Mouse (Mus musculus): ENCODE data around the gene Rubcnl. TPM values are rescaled to one million over a fixed set of nuclear protein-coding genes. Genes with fewer than 3 reads are reported as not detected.

The Rubcnl gene
- 1 to 10 TPM in 1 of 2 experiments, under 1 TPM in 1; 0.12 to 1.3 TPM for polyA plus RNA-seq (2017; shearing (Covaris generic))

DNA sequence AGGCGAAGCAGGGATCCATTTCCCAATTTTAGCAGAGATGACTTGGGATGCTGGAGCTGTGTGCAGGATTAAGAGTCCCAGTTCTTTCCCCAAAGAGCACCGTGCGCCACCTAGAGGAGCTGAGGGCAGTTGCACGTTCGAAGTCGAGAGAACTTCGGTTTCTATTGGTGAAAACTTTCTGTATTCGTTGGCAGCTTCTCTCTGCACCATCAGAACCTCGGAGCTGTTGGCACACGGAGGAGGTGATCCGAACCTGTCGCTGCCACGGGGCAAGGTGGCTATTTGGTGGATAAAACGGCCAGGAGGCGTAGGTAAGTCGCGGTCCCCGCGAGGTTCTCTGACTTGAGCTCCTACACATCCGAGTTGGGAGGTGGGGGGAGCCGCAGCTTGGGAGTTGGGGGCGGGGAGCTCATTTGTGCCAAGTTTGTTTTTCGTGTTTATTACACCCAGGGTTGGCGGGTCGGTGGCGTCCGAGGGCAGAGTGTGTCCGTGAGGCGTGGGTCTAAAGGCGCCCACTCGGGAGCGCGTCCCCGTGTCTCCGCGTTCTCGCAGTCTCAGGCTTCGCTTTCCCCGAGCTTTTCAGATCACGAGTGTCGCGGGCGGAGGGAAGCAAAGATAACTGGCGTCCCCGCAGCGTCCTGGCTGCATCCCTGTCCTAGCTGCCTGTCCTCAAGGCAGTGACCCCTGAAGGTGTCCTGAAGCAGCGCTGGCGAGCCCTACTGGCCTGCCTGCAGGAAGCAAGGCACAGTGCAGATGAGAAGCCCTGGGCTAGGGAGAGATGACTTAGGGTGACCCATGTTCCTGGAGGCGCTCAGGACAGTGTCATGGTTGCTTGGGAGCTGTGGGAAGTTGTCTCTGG lies at the start of gene Rubcnl:
Gene Rubcnl (plus strand): TSS at position 172 of the 859 bp plus-strand sequence.
- peak; percentile 70 for ATAC-seq

- ATAC-seq, result no peak
Measured at GRCm38 (mm10) chr14:74972216-74972615, 43.6 kb upstream of the Rubcnl start.

DNA sequence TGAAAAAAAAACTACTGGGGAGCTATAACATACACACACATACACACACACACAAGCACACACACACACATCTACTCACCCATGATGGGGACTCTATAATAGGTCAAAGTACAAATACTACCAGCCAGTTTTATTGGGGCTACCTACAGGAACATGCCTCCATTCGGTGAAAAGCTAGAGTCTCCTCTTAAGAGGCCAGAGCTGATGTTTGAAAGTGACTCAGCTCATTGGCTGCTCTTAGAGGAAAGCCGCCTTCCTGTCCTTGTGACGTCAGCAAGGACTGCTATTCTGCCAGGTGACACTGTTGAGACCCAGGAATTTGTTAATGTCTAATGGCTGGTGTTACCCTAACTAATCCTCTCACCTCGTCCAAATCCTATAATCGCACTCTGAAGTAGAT lies 43.1 kb upstream of the Rubcnl start:
- no peak for ATAC-seq

GRCm38 (mm10) chr14:74974136-74974651 lies 41.6 kb upstream of the Rubcnl start:
- ATAC-seq, result peak; percentile 28

GRCm38 (mm10) chr14:74976972-74977371 lies 38.9 kb upstream of the Rubcnl start:
- no peak for ATAC-seq

- ATAC-seq, result no peak
Measured at GRCm38 (mm10) chr14:74981016-74981415, 34.8 kb upstream of the Rubcnl start.

GRCm38 (mm10) chr14:74983079-74983478 lies 32.7 kb upstream of the Rubcnl start:
- ATAC-seq, result no peak

GRCm38 (mm10) chr14:74984817-74985391 lies 30.9 kb upstream of the Rubcnl start:
- ATAC-seq, result peak; percentile 94

- ATAC-seq, result no peak
Measured at GRCm38 (mm10) chr14:74985658-74986057, 30.2 kb upstream of the Rubcnl start.

DNA sequence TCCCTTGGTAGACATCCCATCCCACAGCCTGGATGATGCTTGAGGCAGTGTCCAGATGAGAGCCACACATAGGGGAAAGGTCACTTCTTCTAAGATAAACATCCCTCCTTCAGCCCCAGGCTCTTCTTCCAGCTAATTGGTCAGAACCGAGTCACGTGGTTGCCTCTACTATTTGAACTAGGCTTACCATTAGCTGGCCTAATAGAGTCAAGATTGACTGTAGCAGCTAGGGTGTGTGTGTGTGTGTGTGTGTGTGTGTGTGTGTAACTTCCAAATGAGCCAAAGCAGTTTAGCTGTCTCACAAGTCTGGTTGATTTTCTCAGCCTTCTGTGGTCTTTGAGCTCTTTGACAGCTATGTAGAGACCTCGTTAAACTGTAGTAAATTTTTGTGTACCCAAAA lies 29.3 kb upstream of the Rubcnl start:
- no peak for ATAC-seq

DNA sequence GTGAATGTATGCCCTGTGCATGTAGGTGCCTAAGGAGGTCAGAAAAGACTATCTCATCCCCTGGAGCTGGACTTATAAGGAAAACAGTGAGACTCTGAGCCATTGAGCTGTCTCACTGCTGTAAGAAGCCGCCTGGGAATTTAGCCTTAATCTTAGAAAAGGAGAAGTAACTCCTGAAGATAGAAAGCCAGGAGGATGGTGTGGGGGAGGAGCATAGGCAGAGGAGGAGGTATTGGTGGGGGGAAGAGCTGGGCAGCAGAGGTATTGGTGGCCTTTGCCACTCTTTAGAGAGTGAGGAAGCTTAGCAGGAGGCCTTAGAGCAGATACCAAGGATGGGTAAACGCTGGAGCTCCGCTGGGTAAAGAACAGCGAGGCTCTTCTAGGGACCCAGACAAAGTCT lies 26.5 kb upstream of the Rubcnl start:
- ATAC-seq, result no peak

GRCm38 (mm10) chr14:74989909-74990308 lies 25.9 kb upstream of the Rubcnl start:
- ATAC-seq, result no peak

- peak; percentile 76 for ATAC-seq
Measured at GRCm38 (mm10) chr14:74990504-74990903, 25.3 kb upstream of the Rubcnl start.

DNA sequence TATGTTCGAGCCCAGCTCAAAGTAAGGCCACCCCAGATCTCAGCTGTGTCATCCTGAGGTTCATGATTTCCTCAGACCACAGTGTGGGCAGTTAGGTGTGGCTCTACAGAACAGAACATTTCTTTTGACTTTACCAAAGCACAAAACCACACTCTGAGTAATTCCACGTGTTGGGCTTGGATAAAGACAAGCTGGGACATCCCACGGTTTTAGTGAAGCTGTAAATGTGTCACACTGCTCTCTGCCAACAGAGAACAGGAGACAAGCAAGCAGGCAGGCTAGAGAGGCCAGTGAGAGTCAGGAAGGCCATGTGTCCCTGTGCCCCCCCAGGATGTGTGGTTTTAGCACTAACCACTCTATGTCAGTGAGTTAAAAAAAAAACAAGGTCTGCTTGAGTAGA lies 19.3 kb upstream of the Rubcnl start:
- no peak for ATAC-seq

DNA sequence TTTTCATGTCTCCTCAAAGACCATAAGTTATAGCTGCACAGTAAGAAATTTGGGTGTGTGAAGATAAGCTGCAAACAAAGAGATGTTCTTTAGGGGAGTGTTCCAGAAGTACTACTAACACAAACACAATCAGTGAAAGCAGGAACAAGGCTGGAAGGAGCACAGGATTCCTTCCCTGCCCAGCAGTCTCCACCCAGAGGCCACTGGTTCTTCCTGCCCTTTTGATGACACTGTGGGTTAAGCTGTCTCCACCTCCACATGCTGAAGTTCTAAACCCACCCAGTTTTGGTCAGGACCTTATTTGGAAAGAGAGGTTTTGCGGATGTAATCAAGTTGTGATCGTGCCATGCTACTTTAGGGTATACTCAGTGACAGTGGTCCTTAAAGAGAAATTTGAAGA lies 18.8 kb upstream of the Rubcnl start:
- no peak for ATAC-seq

- no peak for ATAC-seq
Measured at GRCm38 (mm10) chr14:75001364-75001763, 14.5 kb upstream of the Rubcnl start.

DNA sequence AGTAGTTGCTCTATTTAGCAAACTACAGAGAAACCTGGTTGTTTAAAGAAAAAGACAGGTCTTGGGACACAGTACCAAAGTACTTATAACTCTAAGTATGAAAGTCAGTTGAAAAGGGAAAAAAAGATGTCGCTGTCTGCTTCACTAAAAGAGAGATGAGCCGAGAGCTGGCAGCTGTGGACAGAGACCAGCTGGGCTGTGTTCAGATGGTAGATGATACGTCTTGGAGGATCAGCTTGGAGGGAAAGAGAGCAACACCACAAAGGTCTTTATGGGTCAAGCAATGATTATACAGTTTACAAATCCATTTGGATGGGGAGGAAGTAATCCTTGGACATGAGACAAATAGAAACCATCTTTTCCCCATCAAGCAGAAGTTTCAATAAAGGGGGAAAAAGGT lies 12.5 kb upstream of the Rubcnl start:
- ATAC-seq, result no peak

- no peak for ATAC-seq
Measured at GRCm38 (mm10) chr14:75005478-75006199, 10.2 kb upstream of the Rubcnl start.

DNA sequence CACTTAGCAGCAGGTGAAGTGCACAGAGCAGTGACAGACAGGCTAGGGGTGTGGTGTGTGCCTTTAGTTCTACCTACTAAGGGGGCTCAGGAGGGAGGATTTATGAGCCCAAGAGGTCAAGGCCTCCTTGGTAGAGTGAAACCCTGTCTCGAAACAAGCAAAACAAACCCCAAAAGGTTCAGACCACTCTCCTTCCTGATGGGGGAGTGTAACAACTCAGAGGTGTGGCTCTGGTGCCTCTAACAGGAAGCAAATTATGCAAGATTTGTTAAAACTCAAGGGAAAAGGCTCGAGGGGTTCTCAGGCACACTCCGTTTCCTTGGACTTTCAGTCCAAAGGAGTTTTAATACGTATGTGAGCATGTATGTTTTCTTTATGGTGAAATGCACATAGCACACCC lies 5.5 kb upstream of the Rubcnl start:
- peak; percentile 57 for ATAC-seq

GRCm38 (mm10) chr14:75010986-75011655 lies 4.7 kb upstream of the Rubcnl start:
- peak; percentile 64 for ATAC-seq

DNA sequence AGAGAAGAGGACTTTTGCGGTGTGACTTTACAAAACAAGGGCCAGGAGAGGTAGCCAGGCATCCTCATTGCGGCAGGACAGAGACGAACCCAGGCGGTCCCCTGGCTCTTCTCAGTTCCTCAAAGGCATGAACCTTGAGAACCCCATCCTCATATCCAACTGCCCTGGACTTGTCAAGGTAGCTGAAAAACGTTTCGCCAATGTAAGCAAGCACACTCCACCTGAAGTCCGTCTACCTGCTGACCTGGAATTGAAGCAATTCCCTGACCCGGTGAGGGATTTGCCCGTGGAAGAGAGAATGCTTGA lies 841 bp downstream of the Rubcnl start:
- no peak for ATAC-seq

DNA sequence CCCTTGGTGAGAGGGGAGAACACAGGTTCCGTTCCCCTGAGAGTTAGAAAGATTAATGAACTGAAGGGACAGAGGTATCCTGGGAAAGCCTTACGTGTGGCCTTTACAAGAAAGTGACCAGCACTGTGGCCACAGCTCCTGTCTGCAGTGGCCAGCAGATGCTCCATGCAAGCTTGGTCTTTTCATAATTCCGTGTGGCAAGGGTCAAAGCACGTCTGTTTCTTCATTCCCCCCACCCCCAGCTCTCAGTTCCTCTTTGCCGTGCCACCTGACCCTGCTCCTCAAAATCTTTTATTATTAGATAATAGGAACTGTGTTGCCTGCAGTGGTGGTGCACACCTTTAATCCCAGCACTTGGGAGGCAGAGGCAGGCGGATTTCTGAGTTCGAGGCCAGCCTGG lies 1.4 kb downstream of the Rubcnl start:
- ATAC-seq, result no peak

All from activated CD4-positive, CD25-positive, alpha-beta regulatory T cell, adult 4 months (primary cell).